In the genomic region with DNA sequence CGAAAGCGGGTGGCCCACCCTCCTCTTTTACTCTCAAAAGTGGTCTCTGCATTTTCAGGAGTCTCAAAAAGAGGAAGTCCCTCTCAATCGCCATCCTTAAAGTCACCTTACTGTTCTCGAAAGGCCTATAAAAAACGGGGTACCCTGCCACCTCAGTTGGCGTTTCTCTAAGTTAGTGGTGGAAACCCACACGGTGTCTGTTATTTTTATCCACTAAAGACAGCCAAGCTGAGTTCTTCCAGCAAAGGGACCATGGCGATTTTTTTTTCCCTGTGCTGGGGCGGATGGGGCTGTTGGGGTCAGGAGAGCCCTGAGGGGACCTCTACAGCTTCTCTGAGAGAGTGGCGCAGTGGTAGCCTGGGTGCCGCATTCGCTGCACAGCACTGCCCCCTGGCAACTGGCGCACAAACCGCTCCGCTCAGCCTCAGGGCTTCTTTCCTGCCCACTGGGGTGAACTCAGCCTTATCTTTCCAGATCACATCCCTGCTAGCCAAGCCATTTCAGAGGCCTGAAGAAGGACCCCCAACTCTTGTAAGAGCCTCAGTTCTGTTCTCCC, we compare ENCODE assay signal across 8 mouse cellular contexts. TPM values are rescaled to one million over a fixed set of nuclear protein-coding genes. Genes with fewer than 3 reads are reported as not detected.
DNase-seq lines count a peak whose midpoint lies in the region; ATAC-seq lines count a peak whose summit lies in the region.

No protein-coding gene starts in this region.

- DNase-seq in heart, adult 11 months, result peak; percentile 85
- DNase-seq in heart, embryonic 10.5 days (ENCODE audit: low spot score), result no peak
- DNase-seq in NIH3T3 (ENCODE audit: low read depth), result peak; percentile 52
- peak; percentile 12 for DNase-seq in induced T-regulatory cell, adult 2 months (ENCODE audit: low read depth)
- peak; percentile 10 to 71 for DNase-seq in left cerebral cortex, postnatal 10 days (ENCODE audit: extremely low spot score in 1 of 2, low spot score in 2 of 2)
- peak; percentile 22 for DNase-seq in urinary bladder, postnatal 25 days (ENCODE audit: low spot score)

- no peak overlapping the region for H3K27ac ChIP-seq in heart, embryonic 10.5 days
- H3K27ac ChIP-seq in embryonic facial prominence, embryonic 15.5 days (replicated peaks), result no peak overlapping the region
- H3K27ac ChIP-seq in midbrain, embryonic 15.5 days, result no peak overlapping the region

- 4% methylated on average over 15 of the region's 15 CpGs for WGBS in heart, embryonic 10.5 days
- 2% methylated on average over 15 of the region's 15 CpGs for WGBS in embryonic facial prominence, embryonic 15.5 days
- 2% methylated on average over 15 of the region's 15 CpGs for WGBS in midbrain, embryonic 15.5 days

- peaks cover 69% of the 10 kb centered on the region for H3K27me3 ChIP-seq in heart, embryonic 10.5 days (ENCODE audit: insufficient read depth, poor library complexity, severe bottlenecking)
- peaks cover 70% of the 10 kb centered on the region for H3K27me3 ChIP-seq in embryonic facial prominence, embryonic 15.5 days
- H3K27me3 ChIP-seq in midbrain, embryonic 15.5 days (replicated peaks), result peaks cover 65% of the 10 kb centered on the region

- H3K4me2 ChIP-seq in embryonic facial prominence, embryonic 15.5 days (replicated peaks), result no peak overlapping the region
- no peak overlapping the region for H3K4me2 ChIP-seq in midbrain, embryonic 15.5 days

- no peak overlapping the region for H3K9ac ChIP-seq in embryonic facial prominence, embryonic 15.5 days
- H3K9ac ChIP-seq in midbrain, embryonic 15.5 days, result no peak overlapping the region

- intact Hi-C loops in left cerebral cortex, postnatal 10 days (cut with DNase I), result loop anchor here (2.0 kb wide), 1 partner anchor 285 kb away; no protein-coding TSS in a partner anchor

- H3K36me3 ChIP-seq in heart, embryonic 10.5 days, result no peaks in the 10 kb centered on the region
- H3K36me3 ChIP-seq in embryonic facial prominence, embryonic 15.5 days, result no peaks in the 10 kb centered on the region
- no peaks in the 10 kb centered on the region for H3K36me3 ChIP-seq in midbrain, embryonic 15.5 days (replicated peaks)

- peaks cover 14% of the 10 kb centered on the region for H3K4me1 ChIP-seq in heart, embryonic 10.5 days
- H3K4me1 ChIP-seq in embryonic facial prominence, embryonic 15.5 days, result peaks cover 8% of the 10 kb centered on the region
- H3K4me1 ChIP-seq in midbrain, embryonic 15.5 days, result peaks cover 7% of the 10 kb centered on the region; the same call in 1 of the 2 replicates

- H3K4me3 ChIP-seq in heart, embryonic 10.5 days, result no peak overlapping the region
- H3K4me3 ChIP-seq in embryonic facial prominence, embryonic 15.5 days (replicated peaks), result no peak overlapping the region
- no peak overlapping the region for H3K4me3 ChIP-seq in midbrain, embryonic 15.5 days

- H3K9me3 ChIP-seq in heart, embryonic 10.5 days, result no peaks in the 10 kb centered on the region
- no peaks in the 10 kb centered on the region for H3K9me3 ChIP-seq in embryonic facial prominence, embryonic 15.5 days (replicated peaks)
- H3K9me3 ChIP-seq in midbrain, embryonic 15.5 days, result no peaks in the 10 kb centered on the region

- ATAC-seq in embryonic facial prominence, embryonic 15.5 days (ENCODE audit: insufficient number of reproducible peaks, low FRiP score, low TSS enrichment, low read depth), result peak; percentile 76; the same call in 1 of the 2 replicates
- 0 out of 2 replicates have a peak, but pooled peaks have one; percentile 54 for ATAC-seq in midbrain, embryonic 15.5 days (replicated peaks)

RNA-seq across cellular contexts. Expression of a gene that starts 22.8 kb away (rescaled TPM):
- not detected in 2 replicates for polyA plus RNA-seq in heart, embryonic 10.5 days (2016; fragmentation: Nextera tagmentation; extraction: Ambion mirVana)
- polyA plus RNA-seq in embryonic facial prominence, embryonic 15.5 days (2015; fragmentation: Nextera tagmentation; extraction: Ambion mirVana), result not detected in 2 replicates
- not detected for total RNA-seq in left cerebral cortex, postnatal 10 days (2021)
- not detected in 2 replicates for polyA plus RNA-seq in midbrain, embryonic 15.5 days (2015; fragmentation: Nextera tagmentation; extraction: Ambion mirVana)

RNA-seq across cellular contexts. Expression of a gene that starts 26.3 kb away (rescaled TPM):
- polyA plus RNA-seq in heart, embryonic 10.5 days (2016; fragmentation: Nextera tagmentation; extraction: Ambion mirVana), result not detected in 2 replicates
- polyA plus RNA-seq in embryonic facial prominence, embryonic 15.5 days (2015; fragmentation: Nextera tagmentation; extraction: Ambion mirVana), result 0.27 and 0.43 TPM in 2 replicates
- total RNA-seq in left cerebral cortex, postnatal 10 days (2021), result 1 to 10 TPM; 1.5 to 2.1 TPM
- 0.92 and 1.0 TPM in 2 replicates for polyA plus RNA-seq in midbrain, embryonic 15.5 days (2015; fragmentation: Nextera tagmentation; extraction: Ambion mirVana)
